Mouse (Mus musculus): ENCODE data around the gene Rnd2. TPM values are rescaled to one million over a fixed set of nuclear protein-coding genes. Genes with fewer than 3 reads are reported as not detected.

Rnd2 gene
- total and polyA plus RNA-seq, 3 experiments, result 26.5 to 46.4 (median 36.6) TPM

- TF ChIP-seq CTCF (IDR thresholded peaks at IDR 0.05; ENCODE audit: low read depth, low read length) (no peak), GATA1 (IDR thresholded peaks at IDR 0.05; ENCODE audit: borderline replicate concordance, low read length) (no peak)
- Histone ChIP-seq H3K4me1 (ENCODE audit: insufficient read depth, low read depth, low read length) (peaks cover 50% of the 10 kb centered on the region), H3K9me3 (replicated peaks) (no peaks in the 10 kb centered on the region), H3K4me3 (ENCODE audit: low read depth, low read length) (no peak overlapping the region), H3K27me3 (ENCODE audit: insufficient read depth, low read length) (no peaks in the 10 kb centered on the region), H3K36me3 (replicated peaks) (peaks cover 5% of the 10 kb centered on the region)
- ATAC-seq (ENCODE audit: extremely low read depth, insufficient number of reproducible peaks, low FRiP score, poor library complexity, severe bottlenecking), result no peak
- no peak for DNase-seq (ENCODE audit: low spot score)
Observed at GRCm38 (mm10) chr11:101420148-101420547, 44.7 kb upstream of the Rnd2 start.

- TF ChIP-seq POLR2AphosphoS5 (IDR thresholded peaks at IDR 0.05; ENCODE audit: insufficient replicate concordance, low read depth, low read length), result no peak
- no peak for TF ChIP-seq CTCF (IDR thresholded peaks at IDR 0.05; ENCODE audit: low read depth, low read length)
- no peak for TF ChIP-seq TAL1 (conservative IDR thresholded peaks at IDR 0.05; ENCODE audit: low read depth, low read length)
- TF ChIP-seq GATA2 (IDR thresholded peaks at IDR 0.05; ENCODE audit: borderline replicate concordance, low read depth, low read length), result no peak
- no peak for TF ChIP-seq GATA1 (IDR thresholded peaks at IDR 0.05; ENCODE audit: borderline replicate concordance, low read length)
- ATAC-seq (ENCODE audit: extremely low read depth, insufficient number of reproducible peaks, low FRiP score, poor library complexity, severe bottlenecking), result no peak
- H3K4me3 ChIP-seq (ENCODE audit: low read depth, low read length), result peak within 1 kb of the TSS; percentile 89
- DNase-seq (ENCODE audit: low spot score), result no peak
- H3K27me3 ChIP-seq (ENCODE audit: insufficient read depth, low read length), result no peaks in the 10 kb centered on the region
- H3K36me3 ChIP-seq (replicated peaks), result peaks cover 20% of the 10 kb centered on the region
- no peaks in the 10 kb centered on the region for H3K9me3 ChIP-seq (replicated peaks)
- peaks cover 49% of the 10 kb centered on the region for H3K4me1 ChIP-seq (ENCODE audit: insufficient read depth, low read depth, low read length)
Observed at GRCm38 (mm10) chr11:101424105-101424851, 40.5 kb upstream of the Rnd2 start, which contains the start of gene Gm27029. Gene Gm27029 (minus strand): TSS chr11:101424796.

- DNase-seq (ENCODE audit: low spot score), result peak; percentile 94
- ATAC-seq (ENCODE audit: extremely low read depth, insufficient number of reproducible peaks, low FRiP score, poor library complexity, severe bottlenecking), result peak; percentile 80
- H3K4me1 ChIP-seq (ENCODE audit: insufficient read depth, low read depth, low read length), result peaks cover 40% of the 10 kb centered on the region
- H3K36me3 ChIP-seq (replicated peaks), result peaks cover 29% of the 10 kb centered on the region
- peak within 1 kb of the TSS; percentile 89 for H3K4me3 ChIP-seq (ENCODE audit: low read depth, low read length)
- H3K9me3 ChIP-seq (replicated peaks), result no peaks in the 10 kb centered on the region
- H3K27me3 ChIP-seq (ENCODE audit: insufficient read depth, low read length), result no peaks in the 10 kb centered on the region
- no peak for TF ChIP-seq GATA1 (IDR thresholded peaks at IDR 0.05; ENCODE audit: borderline replicate concordance, low read length)
- TF ChIP-seq CTCF (IDR thresholded peaks at IDR 0.05; ENCODE audit: low read depth, low read length), result no peak
- no peak for TF ChIP-seq TAL1 (conservative IDR thresholded peaks at IDR 0.05; ENCODE audit: low read depth, low read length)
- no peak for TF ChIP-seq POLR2AphosphoS5 (IDR thresholded peaks at IDR 0.05; ENCODE audit: insufficient replicate concordance, low read depth, low read length)
- TF ChIP-seq GATA2 (IDR thresholded peaks at IDR 0.05; ENCODE audit: borderline replicate concordance, low read depth, low read length), result no peak
Observed at GRCm38 (mm10) chr11:101424925-101425813, 39.6 kb upstream of the Rnd2 start, which contains the start of the genes Rundc1 and Ptges3l. Gene Rundc1 (plus strand): TSS chr11:101425085. Gene Ptges3l (minus strand): TSS chr11:101425333.

- H3K36me3 ChIP-seq (replicated peaks), result peaks cover 39% of the 10 kb centered on the region
- DNase-seq (ENCODE audit: low spot score) (no peak), ATAC-seq (ENCODE audit: extremely low read depth, insufficient number of reproducible peaks, low FRiP score, poor library complexity, severe bottlenecking) (no peak)
- TF ChIP-seq TAL1 (conservative IDR thresholded peaks at IDR 0.05; ENCODE audit: low read depth, low read length) (no peak), GATA2 (IDR thresholded peaks at IDR 0.05; ENCODE audit: borderline replicate concordance, low read depth, low read length) (no peak), GATA1 (IDR thresholded peaks at IDR 0.05; ENCODE audit: borderline replicate concordance, low read length) (no peak), CTCF (IDR thresholded peaks at IDR 0.05; ENCODE audit: low read depth, low read length) (no peak), POLR2AphosphoS5 (IDR thresholded peaks at IDR 0.05; ENCODE audit: insufficient replicate concordance, low read depth, low read length) (no peak)
- peak overlapping the region; percentile 89; the same call in 1 of the 2 replicates for H3K4me3 ChIP-seq (ENCODE audit: low read depth, low read length)
- peaks cover 39% of the 10 kb centered on the region for H3K4me1 ChIP-seq (ENCODE audit: insufficient read depth, low read depth, low read length)
- H3K9me3 ChIP-seq (replicated peaks), result no peaks in the 10 kb centered on the region
- no peaks in the 10 kb centered on the region for H3K27me3 ChIP-seq (ENCODE audit: insufficient read depth, low read length)
Observed at GRCm38 (mm10) chr11:101426165-101426564, 38.6 kb upstream of the Rnd2 start.

- H3K27me3 ChIP-seq (ENCODE audit: insufficient read depth, low read length), result no peaks in the 10 kb centered on the region
- H3K36me3 ChIP-seq (replicated peaks), result peaks cover 86% of the 10 kb centered on the region
- peaks cover 23% of the 10 kb centered on the region for H3K4me1 ChIP-seq (ENCODE audit: insufficient read depth, low read depth, low read length)
- ATAC-seq (ENCODE audit: extremely low read depth, insufficient number of reproducible peaks, low FRiP score, poor library complexity, severe bottlenecking) (no peak), DNase-seq (ENCODE audit: low spot score) (no peak)
- H3K9me3 ChIP-seq (replicated peaks), result no peaks in the 10 kb centered on the region
- H3K4me3 ChIP-seq (ENCODE audit: low read depth, low read length), result no peak overlapping the region
- TF ChIP-seq CTCF (IDR thresholded peaks at IDR 0.05; ENCODE audit: low read depth, low read length), result no peak
- TF ChIP-seq POLR2AphosphoS5 (IDR thresholded peaks at IDR 0.05; ENCODE audit: insufficient replicate concordance, low read depth, low read length), result no peak
- no peak for TF ChIP-seq TAL1 (conservative IDR thresholded peaks at IDR 0.05; ENCODE audit: low read depth, low read length)
- no peak for TF ChIP-seq GATA2 (IDR thresholded peaks at IDR 0.05; ENCODE audit: borderline replicate concordance, low read depth, low read length)
- no peak for TF ChIP-seq GATA1 (IDR thresholded peaks at IDR 0.05; ENCODE audit: borderline replicate concordance, low read length)
Observed at GRCm38 (mm10) chr11:101431327-101431726, 33.5 kb upstream of the Rnd2 start.

- Histone ChIP-seq H3K4me3 (ENCODE audit: low read depth, low read length) (no peak overlapping the region), H3K4me1 (ENCODE audit: insufficient read depth, low read depth, low read length) (peaks cover 14% of the 10 kb centered on the region), H3K9me3 (replicated peaks) (no peaks in the 10 kb centered on the region), H3K36me3 (replicated peaks) (peaks cover 80% of the 10 kb centered on the region), H3K27me3 (ENCODE audit: insufficient read depth, low read length) (no peaks in the 10 kb centered on the region)
- ATAC-seq (ENCODE audit: extremely low read depth, insufficient number of reproducible peaks, low FRiP score, poor library complexity, severe bottlenecking) (no peak), DNase-seq (ENCODE audit: low spot score) (no peak)
- no peak for TF ChIP-seq TAL1 (conservative IDR thresholded peaks at IDR 0.05; ENCODE audit: low read depth, low read length)
- no peak for TF ChIP-seq POLR2AphosphoS5 (IDR thresholded peaks at IDR 0.05; ENCODE audit: insufficient replicate concordance, low read depth, low read length)
- TF ChIP-seq CTCF (IDR thresholded peaks at IDR 0.05; ENCODE audit: low read depth, low read length), result no peak
- no peak for TF ChIP-seq GATA2 (IDR thresholded peaks at IDR 0.05; ENCODE audit: borderline replicate concordance, low read depth, low read length)
- no peak for TF ChIP-seq GATA1 (IDR thresholded peaks at IDR 0.05; ENCODE audit: borderline replicate concordance, low read length)
Observed at GRCm38 (mm10) chr11:101433396-101433795, 31.4 kb upstream of the Rnd2 start.
